In the genomic region with DNA sequence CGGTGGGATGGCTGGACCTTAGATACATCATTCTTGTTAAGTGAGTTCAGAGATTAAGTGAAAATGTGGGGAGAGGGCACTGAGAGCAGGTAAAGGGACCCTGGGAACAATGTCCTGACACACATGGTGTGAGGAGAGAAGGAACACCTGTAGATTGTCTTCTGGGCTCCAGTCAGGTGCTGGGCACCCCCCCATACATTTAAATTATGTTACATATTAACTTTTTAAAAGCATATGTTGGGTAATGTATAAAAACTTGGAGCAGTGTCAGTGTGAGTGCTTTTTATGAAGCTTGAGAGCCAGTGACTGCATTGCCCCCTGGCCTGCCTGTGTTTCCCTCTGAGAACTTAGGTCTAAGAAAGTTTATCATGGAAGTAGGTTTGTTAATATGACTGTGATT, we compare ENCODE assay signal across 26 mouse cellular contexts. TPM values are rescaled to one million over a fixed set of nuclear protein-coding genes. Genes with fewer than 3 reads are reported as not detected.
DNase-seq lines count a peak whose midpoint lies in the region; ATAC-seq and TF ChIP-seq lines count a peak whose summit lies in the region.
"Had no signal": no experiment of that assay in that cellular context is flagged by ENCODE, and none has a peak within 500 bp of the region (broad histone marks: within the 10 kb centered on the region; RNA-seq: fewer than 3 reads in every experiment).

No protein-coding gene starts in this region.

- TF ChIP-seq CTCF in kidney, adult 2 months (conservative IDR thresholded peaks at IDR 0.05; ENCODE audit: insufficient read depth, insufficient read length, low read depth, low read length), result no peak
- TF ChIP-seq CTCF in E14TG2a.4 (conservative IDR thresholded peaks at IDR 0.05; ENCODE audit: low read length), result no peak
- no peak for TF ChIP-seq CTCF in intestine, postnatal 0 days (IDR thresholded peaks at IDR 0.05; ENCODE audit: low read depth)

- ATAC-seq in kidney, embryonic 15.5 days (replicated peaks; ENCODE audit: low FRiP score), result 0 out of 2 replicates have a peak, but pooled peaks have one; percentile 7
- ATAC-seq in intestine, postnatal 0 days, result peak; percentile 42; the same call in 1 of the 2 replicates
- ATAC-seq in hindbrain, embryonic 16.5 days, result no peak
- ATAC-seq: forebrain, embryonic 16.5 days; midbrain, embryonic 13.5 days; Patski had no signal

- WGBS in kidney, embryonic 15.5 days, result 74% methylated on average over 1 of the region's 1 CpGs
- WGBS in kidney, adult 2 months, result 91% methylated on average over 1 of the region's 1 CpGs
- WGBS in intestine, postnatal 0 days, result 29% methylated on average over 1 of the region's 1 CpGs
- WGBS in hindbrain, embryonic 16.5 days, result 87% methylated on average over 1 of the region's 1 CpGs

- peak overlapping the region; percentile 76 for H3K27ac ChIP-seq in kidney, embryonic 15.5 days
- H3K27ac ChIP-seq in kidney, adult 2 months (ENCODE audit: insufficient read depth, low read depth, low read length), result no peak overlapping the region
- no peak overlapping the region for H3K27ac ChIP-seq in intestine, postnatal 0 days (ENCODE audit: low read depth, low read length)
- no peak overlapping the region for H3K27ac ChIP-seq in hindbrain, embryonic 16.5 days (ENCODE audit: low read depth, low read length)
- H3K27ac ChIP-seq: embryonic facial prominence, embryonic 13.5 days; forebrain, embryonic 10.5 days; hindbrain, embryonic 12.5 days; limb, embryonic 10.5 days; limb, embryonic 15.5 days; liver, embryonic 13.5 days; macrophage; midbrain, embryonic 13.5 days had no signal

- TF ChIP-seq POLR2A in kidney, adult 2 months (IDR thresholded peaks at IDR 0.05; ENCODE audit: low read depth, low read length), result no peak

- no peak overlapping the region for H3K9ac ChIP-seq in kidney, embryonic 15.5 days
- no peak overlapping the region for H3K9ac ChIP-seq in intestine, postnatal 0 days (ENCODE audit: low read depth, low read length)
- H3K9ac ChIP-seq in hindbrain, embryonic 16.5 days (ENCODE audit: low read depth, low read length), result no peak overlapping the region
- H3K9ac ChIP-seq: embryonic facial prominence, embryonic 13.5 days; hindbrain, embryonic 12.5 days; limb, embryonic 15.5 days; liver, embryonic 13.5 days; midbrain, embryonic 13.5 days had no signal

- no peaks in the 10 kb centered on the region for H3K36me3 ChIP-seq in kidney, embryonic 15.5 days
- no peaks in the 10 kb centered on the region for H3K36me3 ChIP-seq in kidney, adult 2 months (ENCODE audit: control insufficient read depth, insufficient read depth, low read length)
- H3K36me3 ChIP-seq in E14TG2a.4 (ENCODE audit: insufficient read depth, low read length), result 0 out of 2 replicates have a peak, but pooled peaks cover 4% of the 10 kb centered on the region
- H3K36me3 ChIP-seq in intestine, postnatal 0 days (ENCODE audit: control insufficient read depth, insufficient read depth), result no peaks in the 10 kb centered on the region
- no peaks in the 10 kb centered on the region for H3K36me3 ChIP-seq in hindbrain, embryonic 16.5 days (ENCODE audit: control insufficient read depth, insufficient read depth, low read length)
- H3K36me3 ChIP-seq: embryonic facial prominence, embryonic 13.5 days; forebrain, embryonic 10.5 days; hindbrain, embryonic 12.5 days; limb, embryonic 10.5 days; limb, embryonic 15.5 days; liver, embryonic 13.5 days; midbrain, embryonic 13.5 days had no signal

- peaks cover 37% of the 10 kb centered on the region for H3K4me1 ChIP-seq in kidney, embryonic 15.5 days
- no peaks in the 10 kb centered on the region for H3K4me1 ChIP-seq in kidney, adult 2 months (ENCODE audit: control insufficient read depth, insufficient read depth, low read length)
- peaks cover 67% of the 10 kb centered on the region for H3K4me1 ChIP-seq in E14TG2a.4 (replicated peaks; ENCODE audit: low read depth, low read length)
- peaks cover 10% of the 10 kb centered on the region; the same call in 1 of the 2 replicates for H3K4me1 ChIP-seq in intestine, postnatal 0 days (replicated peaks; ENCODE audit: control insufficient read depth, insufficient read depth, low read length)
- peaks cover 6% of the 10 kb centered on the region for H3K4me1 ChIP-seq in hindbrain, embryonic 16.5 days (ENCODE audit: control insufficient read depth, insufficient read depth, low read depth, low read length)
- H3K4me1 ChIP-seq: hindbrain, embryonic 12.5 days had no signal

- DNase-seq in heart, adult 11 months, result peak; percentile 19
- DNase-seq in heart, adult 18-20 months, result no peak
- DNase-seq in kidney, adult 2 months, result no peak
- DNase-seq in testis, postnatal 10 days (ENCODE audit: low spot score), result no peak
- DNase-seq: adrenal gland, postnatal 25 days; cerebellum, adult 11-12 months; cerebellum, adult 9-11 months; embryo, embryonic 11 days; kidney, adult 8-10 months; liver, embryonic 13.5 days; thymus, postnatal 36 days had no signal

- no peak overlapping the region for H3K4me3 ChIP-seq in kidney, embryonic 15.5 days (replicated peaks)
- no peak overlapping the region for H3K4me3 ChIP-seq in kidney, adult 2 months (ENCODE audit: insufficient read depth, low read depth, low read length)
- 0 out of 2 replicates have a peak overlapping the region, but pooled peaks have one; percentile 26 for H3K4me3 ChIP-seq in E14TG2a.4 (replicated peaks; ENCODE audit: low read length)
- no peak overlapping the region for H3K4me3 ChIP-seq in intestine, postnatal 0 days (ENCODE audit: low read depth, low read length)
- no peak overlapping the region for H3K4me3 ChIP-seq in hindbrain, embryonic 16.5 days (ENCODE audit: low read length)
- H3K4me3 ChIP-seq: embryonic facial prominence, embryonic 13.5 days; forebrain, embryonic 10.5 days; gastrocnemius, adult 2 months; hindbrain, embryonic 12.5 days; limb, embryonic 10.5 days; limb, embryonic 15.5 days; liver, embryonic 13.5 days; midbrain, embryonic 13.5 days had no signal

- no peaks in the 10 kb centered on the region for H3K27me3 ChIP-seq in kidney, embryonic 15.5 days
- no peaks in the 10 kb centered on the region for H3K27me3 ChIP-seq in kidney, adult 2 months (replicated peaks; ENCODE audit: control insufficient read depth, insufficient read depth, low read length)
- H3K27me3 ChIP-seq in E14TG2a.4 (ENCODE audit: insufficient read depth, low read length), result no peaks in the 10 kb centered on the region
- no peaks in the 10 kb centered on the region for H3K27me3 ChIP-seq in intestine, postnatal 0 days (replicated peaks; ENCODE audit: control insufficient read depth, insufficient read depth, low read length)
- no peaks in the 10 kb centered on the region for H3K27me3 ChIP-seq in hindbrain, embryonic 16.5 days (replicated peaks; ENCODE audit: control insufficient read depth, insufficient read depth, low read length)
- H3K27me3 ChIP-seq: CH12.LX; embryonic facial prominence, embryonic 13.5 days; hindbrain, embryonic 12.5 days; limb, embryonic 15.5 days; liver, embryonic 13.5 days; midbrain, embryonic 13.5 days; Patski had no signal

- H3K9me3 ChIP-seq in kidney, embryonic 15.5 days (replicated peaks), result no peaks in the 10 kb centered on the region
- no peaks in the 10 kb centered on the region for H3K9me3 ChIP-seq in E14TG2a.4 (ENCODE audit: low read length)
- H3K9me3 ChIP-seq in intestine, postnatal 0 days (ENCODE audit: control insufficient read depth), result no peaks in the 10 kb centered on the region
- H3K9me3 ChIP-seq in hindbrain, embryonic 16.5 days (ENCODE audit: control insufficient read depth, low read length), result no peaks in the 10 kb centered on the region
- H3K9me3 ChIP-seq: embryonic facial prominence, embryonic 13.5 days; forebrain, embryonic 10.5 days; hindbrain, embryonic 12.5 days; limb, embryonic 10.5 days; limb, embryonic 15.5 days; liver, embryonic 13.5 days; midbrain, embryonic 13.5 days had no signal

- no peak overlapping the region for H3K4me2 ChIP-seq in kidney, embryonic 15.5 days
- H3K4me2 ChIP-seq in intestine, postnatal 0 days (replicated peaks; ENCODE audit: low read depth), result no peak overlapping the region
- no peak overlapping the region for H3K4me2 ChIP-seq in hindbrain, embryonic 16.5 days (ENCODE audit: low read length)
- H3K4me2 ChIP-seq: embryonic facial prominence, embryonic 13.5 days; hindbrain, embryonic 12.5 days; limb, embryonic 15.5 days; liver, embryonic 13.5 days; midbrain, embryonic 13.5 days had no signal

RNA-seq across cellular contexts. Expression of gene Slc44a1, which starts 12.2 kb away (rescaled TPM):
- total RNA-seq in heart, adult 18-20 months (2021), result 10 to 100 TPM; 29.2 to 30.6 TPM
- polyA plus RNA-seq in kidney, embryonic 15.5 days (2015; fragmentation: Nextera tagmentation; extraction: Ambion mirVana), result 38.0 and 38.1 TPM in 2 replicates
- 26.5 and 27.1 TPM in 2 replicates for polyA plus RNA-seq in kidney, adult 2 months (2012; rRNA removed)
- 27.9 and 28.3 TPM in 2 replicates for polyA plus RNA-seq in intestine, postnatal 0 days (2015; fragmentation: Nextera tagmentation; extraction: Ambion mirVana)
- polyA plus RNA-seq in hindbrain, embryonic 16.5 days (2015; fragmentation: Nextera tagmentation; extraction: Ambion mirVana), result 4.8 and 10.7 TPM in 2 replicates
